Mouse (Mus musculus): Measurements from ENCODE around the gene Gm28048. TPM values are rescaled to one million over a fixed set of nuclear protein-coding genes. Genes with fewer than 3 reads are reported as not detected.

Gm28048 gene
- polyA plus RNA-seq, 1 experiment: 4.4 TPM

GRCm38 (mm10) chr11:22962101-22962500, 19.8 kb downstream of the Gm28048 start:
- DNase-seq: no peak
- H3K4me3 ChIP-seq (replicated peaks; ENCODE audit: insufficient read depth, low read depth, low read length): no peak overlapping the region

GRCm38 (mm10) chr11:22957791-22958374, 24.0 kb downstream of the Gm28048 start:
- Histone ChIP-seq H3K4me3 (replicated peaks; ENCODE audit: insufficient read depth, low read depth, low read length) (no peak overlapping the region), H3K4me1 (ENCODE audit: control insufficient read depth, insufficient read depth, low read length) (no peaks in the 10 kb centered on the region), H3K27me3 (ENCODE audit: control insufficient read depth, insufficient read depth, low read length) (no peaks in the 10 kb centered on the region), H3K27ac (ENCODE audit: insufficient read depth, low read length) (no peak overlapping the region)
- 96% methylated on average over 4 of the region's 4 CpGs for WGBS
- TF ChIP-seq CTCF (IDR thresholded peaks at IDR 0.05; ENCODE audit: borderline replicate concordance, insufficient read depth, low read depth, low read length): 0 out of 2 replicates have a peak, but pooled peaks have one; percentile 28
- TF ChIP-seq POLR2A (IDR thresholded peaks at IDR 0.05; ENCODE audit: borderline replicate concordance, insufficient read depth, low read length): no peak
- DNase-seq: no peak

More at GRCm38 (mm10) chr11:22962101-22962500, 19.8 kb downstream of the Gm28048 start:
- TF ChIP-seq POLR2A (IDR thresholded peaks at IDR 0.05; ENCODE audit: borderline replicate concordance, insufficient read depth, low read length) (no peak), CTCF (IDR thresholded peaks at IDR 0.05; ENCODE audit: borderline replicate concordance, insufficient read depth, low read depth, low read length) (no peak)
- Histone ChIP-seq H3K4me1 (ENCODE audit: control insufficient read depth, insufficient read depth, low read length) (no peaks in the 10 kb centered on the region), H3K27ac (ENCODE audit: insufficient read depth, low read length) (no peak overlapping the region), H3K27me3 (ENCODE audit: control insufficient read depth, insufficient read depth, low read length) (no peaks in the 10 kb centered on the region; the same call in 1 of the 2 replicates)
- WGBS: 100% methylated on average over 1 of the region's 1 CpGs

GRCm38 (mm10) chr11:22956830-22957229, 25.1 kb downstream of the Gm28048 start:
- TF ChIP-seq POLR2A (IDR thresholded peaks at IDR 0.05; ENCODE audit: borderline replicate concordance, insufficient read depth, low read length): no peak
- TF ChIP-seq CTCF (IDR thresholded peaks at IDR 0.05; ENCODE audit: borderline replicate concordance, insufficient read depth, low read depth, low read length): peak; percentile 37; the same call in 1 of the 2 replicates
- WGBS: 89% methylated on average over 4 of the region's 4 CpGs
- H3K4me3 ChIP-seq (replicated peaks; ENCODE audit: insufficient read depth, low read depth, low read length): no peak overlapping the region
- H3K27me3 ChIP-seq (ENCODE audit: control insufficient read depth, insufficient read depth, low read length): no peaks in the 10 kb centered on the region
- no peak overlapping the region for H3K27ac ChIP-seq (ENCODE audit: insufficient read depth, low read length)
- no peaks in the 10 kb centered on the region for H3K4me1 ChIP-seq (ENCODE audit: control insufficient read depth, insufficient read depth, low read length)
- DNase-seq: no peak

GRCm38 (mm10) chr11:22956346-22956745, 25.5 kb downstream of the Gm28048 start:
- Histone ChIP-seq H3K27ac (ENCODE audit: insufficient read depth, low read length) (no peak overlapping the region), H3K4me3 (replicated peaks; ENCODE audit: insufficient read depth, low read depth, low read length) (no peak overlapping the region), H3K27me3 (ENCODE audit: control insufficient read depth, insufficient read depth, low read length) (no peaks in the 10 kb centered on the region), H3K4me1 (ENCODE audit: control insufficient read depth, insufficient read depth, low read length) (no peaks in the 10 kb centered on the region)
- TF ChIP-seq POLR2A (IDR thresholded peaks at IDR 0.05; ENCODE audit: borderline replicate concordance, insufficient read depth, low read length) (no peak), CTCF (IDR thresholded peaks at IDR 0.05; ENCODE audit: borderline replicate concordance, insufficient read depth, low read depth, low read length) (no peak)
- whole genome bisulfite sequencing: 97% methylated on average over 6 of the region's 6 CpGs
- no peak for DNase-seq

- 96% methylated on average over 7 of the region's 7 CpGs for WGBS
- Histone ChIP-seq H3K4me1 (ENCODE audit: control insufficient read depth, insufficient read depth, low read length) (no peaks in the 10 kb centered on the region), H3K27me3 (ENCODE audit: control insufficient read depth, insufficient read depth, low read length) (no peaks in the 10 kb centered on the region), H3K4me3 (replicated peaks; ENCODE audit: insufficient read depth, low read depth, low read length) (no peak overlapping the region), H3K27ac (ENCODE audit: insufficient read depth, low read length) (no peak overlapping the region)
- TF ChIP-seq POLR2A (IDR thresholded peaks at IDR 0.05; ENCODE audit: borderline replicate concordance, insufficient read depth, low read length) (no peak), CTCF (IDR thresholded peaks at IDR 0.05; ENCODE audit: borderline replicate concordance, insufficient read depth, low read depth, low read length) (no peak)
- DNase-seq: no peak
Measured at GRCm38 (mm10) chr11:22952668-22953067, 29.2 kb downstream of the Gm28048 start.

GRCm38 (mm10) chr11:22950131-22950530, 31.8 kb downstream of the Gm28048 start:
- H3K27me3 ChIP-seq (ENCODE audit: control insufficient read depth, insufficient read depth, low read length): no peaks in the 10 kb centered on the region
- DNase-seq: no peak
- H3K4me3 ChIP-seq (replicated peaks; ENCODE audit: insufficient read depth, low read depth, low read length): no peak overlapping the region
- 93% methylated on average over 6 of the region's 6 CpGs for whole genome bisulfite sequencing
- no peak overlapping the region for H3K27ac ChIP-seq (ENCODE audit: insufficient read depth, low read length)
- TF ChIP-seq POLR2A (IDR thresholded peaks at IDR 0.05; ENCODE audit: borderline replicate concordance, insufficient read depth, low read length): no peak
- TF ChIP-seq CTCF (IDR thresholded peaks at IDR 0.05; ENCODE audit: borderline replicate concordance, insufficient read depth, low read depth, low read length): no peak
- no peaks in the 10 kb centered on the region for H3K4me1 ChIP-seq (ENCODE audit: control insufficient read depth, insufficient read depth, low read length)

GRCm38 (mm10) chr11:22949101-22949500, 32.8 kb downstream of the Gm28048 start:
- no peak overlapping the region for H3K27ac ChIP-seq (ENCODE audit: insufficient read depth, low read length)
- no peaks in the 10 kb centered on the region for H3K27me3 ChIP-seq (ENCODE audit: control insufficient read depth, insufficient read depth, low read length)
- no peak for DNase-seq
- TF ChIP-seq POLR2A (IDR thresholded peaks at IDR 0.05; ENCODE audit: borderline replicate concordance, insufficient read depth, low read length): no peak
- TF ChIP-seq CTCF (IDR thresholded peaks at IDR 0.05; ENCODE audit: borderline replicate concordance, insufficient read depth, low read depth, low read length): no peak
- H3K4me1 ChIP-seq (ENCODE audit: control insufficient read depth, insufficient read depth, low read length): no peaks in the 10 kb centered on the region
- 98% methylated on average over 1 of the region's 1 CpGs for WGBS
- no peak overlapping the region for H3K4me3 ChIP-seq (replicated peaks; ENCODE audit: insufficient read depth, low read depth, low read length)

- Histone ChIP-seq H3K27ac (ENCODE audit: insufficient read depth, low read length) (no peak overlapping the region), H3K4me3 (replicated peaks; ENCODE audit: insufficient read depth, low read depth, low read length) (no peak overlapping the region), H3K4me1 (ENCODE audit: control insufficient read depth, insufficient read depth, low read length) (no peaks in the 10 kb centered on the region), H3K27me3 (ENCODE audit: control insufficient read depth, insufficient read depth, low read length) (no peaks in the 10 kb centered on the region)
- TF ChIP-seq POLR2A (IDR thresholded peaks at IDR 0.05; ENCODE audit: borderline replicate concordance, insufficient read depth, low read length) (no peak), CTCF (IDR thresholded peaks at IDR 0.05; ENCODE audit: borderline replicate concordance, insufficient read depth, low read depth, low read length) (no peak)
- whole genome bisulfite sequencing: 87% methylated on average over 2 of the region's 2 CpGs
- no peak for DNase-seq
Measured at GRCm38 (mm10) chr11:22938983-22939382, 42.9 kb downstream of the Gm28048 start.

All from cerebellum, adult 2 months (tissue).